Mouse (Mus musculus) cortical plate, adult 2 months (tissue): ENCODE results near the gene Cyba.

Source experiments
- CTCF ChIP-seq: fragments of 200-500 bp; IDR thresholded peaks from 2 replicates; pipeline ENCODE4 v1.5.1; 2011; ENCODE audit warnings: mild to moderate bottlenecking, control low read depth, low read length; ENCODE audit not compliant: insufficient read depth; ENCODE audit errors: extremely low read depth
- POLR2A ChIP-seq: fragments of 200-500 bp; IDR thresholded peaks from 2 replicates; pipeline ENCODE4 v1.6.1; 2011; ENCODE audit warnings: mild to moderate bottlenecking, low read length, control low read depth; ENCODE audit not compliant: insufficient read depth; ENCODE audit errors: extremely low read depth

DNA sequence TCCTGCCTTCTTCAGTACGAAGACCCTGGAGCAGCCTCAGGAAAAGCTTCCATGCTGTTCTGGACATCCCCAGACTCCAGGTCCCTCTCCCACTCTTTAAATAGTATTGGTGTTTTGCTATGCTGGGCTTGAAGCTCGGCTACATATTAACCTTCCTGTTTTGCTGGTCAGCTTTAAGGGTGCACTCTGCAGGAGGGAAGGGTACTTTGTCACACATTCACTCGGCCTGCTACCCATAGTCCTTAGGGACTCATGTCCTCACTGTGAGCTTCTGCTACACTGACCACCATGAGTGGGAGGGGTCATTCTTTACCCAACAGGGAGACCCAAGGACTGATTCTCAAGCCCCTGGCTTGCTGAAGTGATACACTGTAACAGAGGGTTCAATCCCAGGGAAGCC, 2.1 kb downstream of the Cyba start:
- TF ChIP-seq CTCF (no peak), POLR2A (no peak)
